In the genomic region with DNA sequence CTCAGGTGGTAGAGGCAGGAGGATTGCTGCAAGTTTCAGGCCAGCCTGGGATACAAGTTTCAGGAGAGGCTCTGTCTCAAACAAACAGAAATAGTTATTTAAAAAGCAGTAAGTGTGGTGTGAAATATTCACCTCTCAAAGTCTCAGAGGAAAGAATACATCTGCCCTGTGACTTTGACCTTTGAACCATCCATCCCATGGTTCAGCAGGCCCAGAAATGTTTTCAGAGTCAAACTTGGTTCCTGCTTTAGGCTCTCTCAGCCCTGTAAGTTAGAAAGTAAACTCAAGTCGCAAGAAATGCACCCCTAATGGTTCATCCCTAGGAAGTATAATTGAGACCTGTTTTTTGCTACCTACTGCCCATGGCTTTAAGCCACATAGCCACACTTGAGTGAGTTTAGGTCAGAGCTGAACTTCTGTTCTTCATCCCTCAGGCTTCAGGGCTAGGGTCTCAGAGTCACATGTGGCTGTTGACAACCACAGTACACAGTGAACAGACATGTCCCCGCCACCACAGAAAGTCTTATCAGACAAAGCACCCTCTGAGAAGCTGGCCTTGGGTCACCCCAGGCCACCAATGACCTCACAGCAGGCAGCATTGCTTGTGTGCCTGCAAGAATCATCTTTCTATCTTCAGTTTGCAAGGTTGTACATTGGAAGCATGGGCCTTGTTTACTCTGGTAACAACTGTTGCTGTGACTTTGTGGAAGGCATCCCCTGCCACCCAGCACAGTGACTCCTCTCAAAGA, we compare ENCODE assay signal across 20 mouse cellular contexts. TPM values are rescaled to one million over a fixed set of nuclear protein-coding genes. Genes with fewer than 3 reads are reported as not detected.
DNase-seq lines count a peak whose midpoint lies in the region; ATAC-seq lines count a peak whose summit lies in the region.
"Had no signal": no experiment of that assay in that cellular context is flagged by ENCODE, and none has a peak within 500 bp of the region (broad histone marks: within the 10 kb centered on the region; RNA-seq: fewer than 3 reads in every experiment).

No protein-coding gene starts in this region.

- H3K27me3 ChIP-seq in kidney, embryonic 14.5 days (ENCODE audit: control insufficient read depth, insufficient read depth, low read length), result no peaks in the 10 kb centered on the region
- H3K27me3 ChIP-seq: embryonic facial prominence, embryonic 12.5 days; forebrain, embryonic 15.5 days had no signal

- H3K4me1 ChIP-seq in kidney, embryonic 14.5 days (ENCODE audit: control insufficient read depth, insufficient read depth, low read length), result no peaks in the 10 kb centered on the region
- H3K4me1 ChIP-seq: embryonic facial prominence, embryonic 12.5 days; forebrain, embryonic 15.5 days; heart, embryonic 15.5 days had no signal

- no peaks in the 10 kb centered on the region for H3K36me3 ChIP-seq in kidney, embryonic 14.5 days (ENCODE audit: control insufficient read depth, insufficient read depth, low read length)
- H3K36me3 ChIP-seq: embryonic facial prominence, embryonic 12.5 days; forebrain, embryonic 15.5 days; heart, embryonic 15.5 days had no signal

- no peaks in the 10 kb centered on the region for H3K9me3 ChIP-seq in kidney, embryonic 14.5 days (ENCODE audit: control insufficient read depth, low read length)
- H3K9me3 ChIP-seq: embryonic facial prominence, embryonic 12.5 days; forebrain, embryonic 15.5 days; heart, embryonic 15.5 days had no signal

- DNase-seq in kidney, adult 18-20 months, result peak; percentile 30
- DNase-seq in layer of hippocampus, adult 11-12 months (ENCODE audit: low spot score), result peak; percentile 35
- no peak for DNase-seq in layer of hippocampus, postnatal 10 days (ENCODE audit: low spot score in 2 of 2)
- DNase-seq in right cerebral cortex, adult 18-20 months, result peak; percentile 30
- DNase-seq in right cerebral cortex, postnatal 36 days (ENCODE audit: low spot score in 2 of 2), result no peak
- peak; percentile 41 to 51 for DNase-seq in kidney, postnatal 36 days
- DNase-seq in lung, postnatal 36 days, result no peak
- DNase-seq: adrenal gland, adult 2 months; adrenal gland, postnatal 25 days; cerebellum, adult 8-10 months; cerebellum, postnatal 14 days; gastrocnemius, postnatal 14 days; heart, adult 2 months; heart, postnatal 36 days had no signal

- no peak for ATAC-seq in kidney, embryonic 14.5 days (ENCODE audit: low FRiP score, low TSS enrichment)
- ATAC-seq: forebrain, embryonic 15.5 days had no signal

- no peak overlapping the region for H3K27ac ChIP-seq in kidney, embryonic 14.5 days (ENCODE audit: low read depth, low read length)
- H3K27ac ChIP-seq: embryonic facial prominence, embryonic 12.5 days; forebrain, embryonic 15.5 days; heart, adult 2 months; heart, embryonic 15.5 days had no signal

- no peak overlapping the region for H3K4me3 ChIP-seq in kidney, embryonic 14.5 days (ENCODE audit: low read length)
- H3K4me3 ChIP-seq: embryonic facial prominence, embryonic 12.5 days; forebrain, embryonic 15.5 days; heart, adult 2 months; heart, embryonic 15.5 days had no signal

- WGBS in kidney, embryonic 14.5 days, result 75% methylated on average over 2 of the region's 2 CpGs

- no peak overlapping the region for H3K9ac ChIP-seq in kidney, embryonic 14.5 days (ENCODE audit: low read depth, low read length)
- H3K9ac ChIP-seq: embryonic facial prominence, embryonic 12.5 days; forebrain, embryonic 15.5 days; heart, embryonic 15.5 days had no signal

- no peak overlapping the region for H3K4me2 ChIP-seq in kidney, embryonic 14.5 days (replicated peaks; ENCODE audit: low read depth, low read length)
- H3K4me2 ChIP-seq: embryonic facial prominence, embryonic 12.5 days; forebrain, embryonic 15.5 days; heart, embryonic 11.5 days; heart, embryonic 15.5 days had no signal

RNA-seq across cellular contexts. Expression of gene Kcna1, which starts 11.6 kb away (rescaled TPM):
- polyA plus RNA-seq in kidney, embryonic 14.5 days (2014; fragmentation: Nextera tagmentation; extraction: Ambion mirVana), result 0.30 and 0.66 TPM in 2 replicates
- 10 to 100 TPM; 48.5 to 53.7 TPM for total RNA-seq in layer of hippocampus, postnatal 10 days (2021)
- total RNA-seq: common myeloid progenitor, adult 5-6 weeks had no signal

Comparison
In these comparisons a context has a peak if more than half of its experiments do, and no peak if none do; other contexts are left out.
1. DNase-seq: peak in kidney, adult 18-20 months (single experiment), layer of hippocampus, adult 11-12 months (single experiment), right cerebral cortex, adult 18-20 months (single experiment) and kidney, postnatal 36 days (2 of 2); none in layer of hippocampus, postnatal 10 days (0 of 2), right cerebral cortex, postnatal 36 days (0 of 2) and lung, postnatal 36 days (single experiment).